Mouse (Mus musculus): ENCODE results near the gene Fetub.
"Not testable (repeated sequence)": the region's sequence is repeated elsewhere in the genome, so short reads cannot be mapped to it uniquely, and the experiment has no call there.

The Fetub gene

DNA sequence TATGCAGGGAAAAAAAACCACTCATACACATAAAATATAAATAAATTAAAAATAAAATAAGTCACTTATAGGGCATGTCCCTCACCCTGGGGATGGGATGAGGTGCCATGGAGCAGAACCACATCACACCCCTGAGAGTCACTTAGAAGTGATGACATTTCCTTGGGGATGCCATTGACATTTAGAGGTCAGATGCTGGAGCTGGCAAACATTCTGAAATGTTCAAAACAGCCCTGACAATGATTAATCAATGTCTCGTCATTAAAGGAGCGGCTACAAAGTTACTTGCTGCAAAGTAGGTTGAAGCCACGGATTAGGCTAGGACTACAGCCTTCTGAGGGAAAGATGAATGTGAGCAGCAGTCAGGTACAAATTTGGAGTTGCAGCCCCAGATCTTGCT is 16.8 kb upstream of the Fetub start:
- no peak for DNase-seq (ENCODE audit: low read depth in 2 of 2, low spot score in 2 of 2)

DNA sequence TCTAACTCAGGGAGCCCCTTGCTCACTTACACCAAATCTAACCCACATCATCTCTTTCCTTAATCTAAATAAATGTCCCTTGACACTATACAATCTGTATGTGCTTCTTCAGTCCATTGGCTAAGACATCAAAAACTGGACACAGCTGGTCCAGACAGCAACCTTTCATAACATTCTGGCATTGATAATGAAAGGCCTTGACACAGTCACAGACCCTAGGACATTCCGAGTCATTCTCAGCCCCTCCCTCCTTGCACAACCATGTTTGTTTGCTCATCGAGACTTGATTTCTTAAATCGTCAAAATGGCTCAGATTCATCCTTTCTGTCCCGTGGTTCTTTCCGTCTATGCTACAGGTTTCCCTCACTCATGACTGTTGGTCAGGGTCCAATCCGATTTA is 8.8 kb upstream of the Fetub start:
- DNase-seq (ENCODE audit: low read depth in 2 of 2, low spot score in 2 of 2): no peak

- DNase-seq (ENCODE audit: low read depth in 2 of 2, low spot score in 2 of 2): no peak
Observed at GRCm38 (mm10) chr16:22911986-22912385, 6.1 kb upstream of the Fetub start.

GRCm38 (mm10) chr16:22912886-22913285 is 5.2 kb upstream of the Fetub start:
- no peak for DNase-seq (ENCODE audit: low read depth in 2 of 2, low spot score in 2 of 2)

- no peak for DNase-seq (ENCODE audit: low read depth in 2 of 2, low spot score in 2 of 2)
Observed at GRCm38 (mm10) chr16:22914276-22914675, 3.9 kb upstream of the Fetub start.

DNA sequence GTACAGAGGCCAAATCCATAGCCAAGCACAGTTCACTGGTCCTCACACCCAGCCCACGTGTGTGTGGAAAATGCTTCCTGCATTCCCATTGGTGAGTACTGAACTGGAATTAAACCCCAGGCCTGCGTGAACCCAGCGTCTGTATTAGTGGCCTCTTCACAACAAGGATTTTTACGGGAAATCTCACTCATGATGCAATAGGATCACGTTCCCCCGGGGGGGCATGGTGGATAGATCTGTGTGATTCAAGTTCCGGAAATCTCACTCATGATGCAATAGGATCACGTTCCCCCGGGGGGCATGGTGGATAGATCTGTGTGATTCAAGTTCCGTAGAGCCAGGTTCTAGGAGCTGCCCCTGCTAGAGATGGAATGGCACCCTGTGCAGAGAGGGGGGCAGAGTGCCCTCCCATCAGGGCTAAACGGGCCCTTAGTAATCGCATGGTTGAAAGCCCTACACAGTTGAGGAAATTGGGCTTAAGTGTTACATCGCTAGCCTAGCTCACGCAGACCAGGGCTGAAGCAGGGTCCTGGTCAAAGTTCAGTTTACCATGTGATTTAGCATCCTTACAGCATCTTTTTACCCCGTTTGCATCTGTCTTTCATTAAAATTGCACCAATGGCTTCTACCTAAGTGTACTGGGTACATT is 654 bp downstream of the Fetub start:
- no peak for DNase-seq (ENCODE audit: low read depth in 2 of 2, low spot score in 2 of 2)

DNA sequence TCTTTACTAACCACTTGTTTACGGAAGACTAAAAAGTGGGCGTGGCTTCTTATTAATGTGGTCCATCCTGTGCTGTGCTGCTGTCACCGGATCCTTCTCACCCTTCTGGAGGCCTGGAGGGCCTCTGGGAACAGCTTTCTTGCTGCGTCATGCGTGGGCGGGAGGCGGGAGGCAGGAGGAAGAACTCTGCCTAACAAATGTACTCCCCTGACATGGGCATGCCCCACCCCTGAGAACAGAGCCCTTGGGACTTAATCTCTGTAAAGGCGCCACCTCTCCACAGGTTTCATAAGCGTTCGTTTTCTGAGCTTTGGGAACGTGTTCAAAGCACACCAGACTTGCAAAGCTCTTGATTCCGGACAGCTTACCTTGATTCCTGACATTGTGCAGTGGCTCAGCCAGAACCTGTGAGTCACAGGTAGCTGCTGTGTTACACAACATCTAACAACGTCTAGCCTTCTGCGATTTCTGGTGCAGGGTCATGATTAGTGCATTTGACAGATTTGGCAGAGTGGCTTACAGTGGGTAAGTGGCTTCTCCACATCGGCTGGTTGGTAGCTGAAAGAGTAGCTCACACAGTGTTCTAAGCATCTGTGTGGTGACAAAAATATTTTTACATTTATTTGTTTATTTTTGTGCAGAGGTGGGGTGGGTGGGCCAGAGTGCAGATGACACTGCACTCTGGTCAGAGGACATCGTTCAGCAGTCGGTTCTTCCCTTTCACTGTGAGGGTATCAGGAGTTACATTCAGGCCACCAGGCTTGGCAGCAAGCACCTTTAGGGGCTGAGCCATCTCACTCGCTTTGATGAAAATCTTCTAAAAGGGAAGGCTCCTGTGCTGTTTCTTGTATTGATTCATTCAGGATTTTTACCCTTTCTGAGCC is 2.1 kb downstream of the Fetub start:
- DNase-seq (ENCODE audit: low read depth in 2 of 2, low spot score in 2 of 2): no peak

- DNase-seq (ENCODE audit: low read depth in 2 of 2, low spot score in 2 of 2): no peak
Observed at GRCm38 (mm10) chr16:22921761-22922160, 3.6 kb downstream of the Fetub start.

- no peak for DNase-seq (ENCODE audit: low read depth in 2 of 2, low spot score in 2 of 2)
Observed at GRCm38 (mm10) chr16:22922433-22922832, 4.3 kb downstream of the Fetub start.

DNA sequence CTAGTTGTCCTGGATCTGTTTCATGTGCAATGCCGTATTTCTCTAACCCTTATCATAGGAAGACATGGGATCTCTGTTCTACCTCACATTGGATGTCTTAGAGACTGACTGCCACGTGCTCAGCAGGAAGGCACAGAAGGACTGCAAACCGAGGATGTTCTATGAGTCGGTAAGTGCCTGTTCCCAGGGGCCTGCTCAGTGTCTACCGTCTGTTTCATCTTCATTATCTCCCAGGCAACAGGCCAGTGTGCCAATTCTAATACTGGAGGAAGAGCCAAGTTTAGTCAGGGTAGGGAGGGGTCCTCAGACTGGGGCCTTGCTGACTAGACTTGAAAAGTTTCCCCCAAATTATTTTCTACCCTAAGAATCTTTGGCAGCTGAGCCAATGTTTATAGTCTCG is 11.4 kb downstream of the Fetub start:
- DNase-seq (ENCODE audit: low read depth in 2 of 2, low spot score in 2 of 2): no peak

DNA sequence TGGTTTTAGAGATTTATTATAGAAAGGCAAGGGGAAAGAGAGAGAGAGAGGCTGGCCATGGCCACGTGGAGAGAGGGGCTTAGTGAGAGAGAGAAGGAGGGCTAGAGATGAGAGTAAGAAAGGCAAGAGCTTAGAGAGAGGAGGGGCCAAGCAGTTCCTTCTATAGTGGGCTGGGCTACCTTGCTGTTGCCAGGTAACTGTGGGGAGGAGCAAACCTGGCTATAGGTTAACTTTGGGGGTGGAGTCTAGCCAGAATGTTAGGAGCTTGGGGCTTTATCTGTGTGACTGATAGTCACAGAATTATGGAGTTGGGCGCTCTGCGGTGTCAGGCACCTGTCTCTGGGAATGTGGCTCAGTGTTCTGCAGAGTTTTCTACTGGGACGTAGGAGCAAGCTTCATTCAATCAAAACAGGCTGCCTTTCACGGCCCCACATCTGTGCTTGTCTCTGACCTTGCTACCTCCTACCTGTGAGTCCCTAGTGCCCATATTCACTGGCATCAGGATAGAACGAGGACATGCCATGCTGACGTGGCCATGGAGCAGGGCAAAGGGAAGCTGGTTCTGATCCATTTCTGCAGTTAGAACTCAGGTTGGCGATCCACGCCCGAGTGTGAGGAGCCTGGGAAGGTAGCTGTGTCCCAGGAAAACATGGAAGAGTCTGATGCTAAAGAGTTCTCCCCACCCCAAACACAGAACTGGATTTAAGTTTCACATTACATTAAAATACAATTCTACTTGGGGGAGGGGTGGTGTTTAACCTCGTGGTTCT is 13.5 kb downstream of the Fetub start:
- DNase-seq (ENCODE audit: low read depth in 2 of 2, low spot score in 2 of 2): no peak

DNA sequence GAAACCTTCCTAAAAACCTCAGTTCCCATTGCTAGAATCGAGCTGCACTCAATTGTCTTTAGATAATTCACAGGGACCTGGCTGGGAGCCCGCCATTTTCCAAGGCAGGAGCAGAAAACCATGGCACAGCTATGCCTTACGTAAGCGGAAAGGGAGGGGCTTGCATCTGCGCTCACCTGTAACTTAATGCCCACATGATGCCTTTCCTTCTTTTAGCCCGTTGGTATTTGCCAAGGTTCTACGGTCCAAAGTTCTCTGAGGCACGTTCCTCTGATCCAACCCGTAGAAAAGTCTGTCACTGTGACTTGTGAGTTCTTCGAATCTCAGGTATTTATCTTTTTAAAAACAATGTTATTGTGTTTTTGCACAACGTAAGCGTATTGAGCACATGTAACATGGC is 19.5 kb downstream of the Fetub start:
- DNase-seq (ENCODE audit: low read depth in 2 of 2, low spot score in 2 of 2): no peak

- DNase-seq (ENCODE audit: low read depth in 2 of 2, low spot score in 2 of 2): no peak
Observed at GRCm38 (mm10) chr16:22938541-22938940, 20.4 kb downstream of the Fetub start.

GRCm38 (mm10) chr16:22939120-22939695 is 21.1 kb downstream of the Fetub start:
- DNase-seq (ENCODE audit: low read depth in 2 of 2, low spot score in 2 of 2): no peak

DNA sequence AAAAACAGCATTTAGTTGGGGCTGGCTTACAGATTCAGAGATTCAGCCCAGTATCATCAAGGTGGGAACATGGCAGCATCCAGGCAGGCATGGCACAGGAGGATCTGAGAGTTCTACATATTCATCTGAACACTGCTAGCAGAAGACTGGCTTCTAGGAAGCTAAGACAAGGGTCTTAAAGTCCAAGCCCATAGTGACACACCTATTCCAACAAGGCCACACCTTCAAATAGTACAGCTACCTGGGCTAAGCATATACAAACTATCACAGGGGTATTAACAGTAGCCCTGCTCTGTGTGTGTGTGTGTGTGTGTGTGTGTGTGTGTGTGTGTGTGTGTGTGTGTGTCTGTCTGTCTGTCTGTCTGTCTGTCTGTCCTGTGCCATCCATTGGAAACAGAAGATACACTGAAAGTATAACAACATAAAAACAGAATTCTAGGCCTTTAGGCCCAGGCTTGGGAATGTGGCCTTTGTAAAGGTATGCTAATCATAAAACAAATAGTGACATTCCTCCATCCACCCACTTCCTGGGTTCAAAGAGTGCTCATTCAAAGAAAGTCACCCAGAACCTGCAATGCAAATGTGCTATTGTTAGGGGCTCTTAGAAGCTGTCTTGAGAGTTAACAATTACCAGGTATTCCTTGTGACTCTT is 23.8 kb downstream of the Fetub start:
- not testable (repeated sequence) for DNase-seq (ENCODE audit: low read depth in 2 of 2, low spot score in 2 of 2)

GRCm38 (mm10) chr16:22947371-22947770 is 29.2 kb downstream of the Fetub start:
- no peak for DNase-seq (ENCODE audit: low read depth in 2 of 2, low spot score in 2 of 2)

DNA sequence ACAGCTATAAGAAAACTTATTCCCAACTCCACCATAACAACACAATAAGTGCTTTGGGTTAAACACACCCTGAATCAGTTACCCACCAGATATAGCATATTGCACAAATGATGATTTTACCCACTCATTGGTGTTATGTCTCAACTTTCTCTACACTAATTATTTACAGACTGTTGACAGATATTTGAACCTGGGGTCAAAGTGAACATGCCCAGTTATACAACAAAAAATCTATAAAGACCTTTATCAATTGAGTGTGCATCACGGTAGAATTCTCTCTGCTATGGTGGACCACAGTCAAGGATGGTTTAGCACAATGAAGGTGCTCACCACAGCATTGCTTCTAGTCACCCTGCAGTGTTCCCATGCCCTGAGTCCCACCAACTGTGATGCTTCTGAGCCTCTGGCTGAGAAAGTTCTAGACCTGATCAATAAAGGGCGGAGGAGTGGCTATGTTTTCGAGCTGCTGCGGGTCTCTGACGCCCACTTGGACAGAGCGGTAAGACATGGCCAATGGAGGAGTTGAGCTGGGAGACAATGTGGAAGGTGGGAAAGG is 32.8 kb downstream of the Fetub start, which contains the start of gene Hrg:
Gene Hrg, plus strand, starts transcription at position 233 of the 556 bp plus-strand sequence.
- no peak for DNase-seq (ENCODE audit: low read depth in 2 of 2, low spot score in 2 of 2)

DNA sequence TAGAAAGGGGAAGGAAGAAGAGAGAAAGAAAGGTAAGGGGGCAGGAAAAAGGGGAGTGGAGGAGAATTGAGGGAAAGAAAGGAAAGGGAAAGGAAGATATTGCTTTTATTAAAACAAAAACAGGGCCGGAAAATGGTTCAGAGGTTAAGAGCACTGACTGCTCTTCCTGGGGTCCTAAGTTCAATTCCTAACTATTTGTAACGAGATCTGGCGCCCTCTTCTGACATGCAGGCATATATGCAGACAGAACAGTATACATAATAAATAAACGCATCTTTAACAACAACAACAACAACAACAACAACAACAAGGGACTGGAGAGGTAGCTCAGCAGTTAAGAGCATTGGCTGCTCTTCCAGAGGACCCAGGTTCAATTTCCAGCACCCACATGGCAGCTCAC is 34.9 kb downstream of the Fetub start:
- DNase-seq (ENCODE audit: low read depth in 2 of 2, low spot score in 2 of 2): no peak

DNA sequence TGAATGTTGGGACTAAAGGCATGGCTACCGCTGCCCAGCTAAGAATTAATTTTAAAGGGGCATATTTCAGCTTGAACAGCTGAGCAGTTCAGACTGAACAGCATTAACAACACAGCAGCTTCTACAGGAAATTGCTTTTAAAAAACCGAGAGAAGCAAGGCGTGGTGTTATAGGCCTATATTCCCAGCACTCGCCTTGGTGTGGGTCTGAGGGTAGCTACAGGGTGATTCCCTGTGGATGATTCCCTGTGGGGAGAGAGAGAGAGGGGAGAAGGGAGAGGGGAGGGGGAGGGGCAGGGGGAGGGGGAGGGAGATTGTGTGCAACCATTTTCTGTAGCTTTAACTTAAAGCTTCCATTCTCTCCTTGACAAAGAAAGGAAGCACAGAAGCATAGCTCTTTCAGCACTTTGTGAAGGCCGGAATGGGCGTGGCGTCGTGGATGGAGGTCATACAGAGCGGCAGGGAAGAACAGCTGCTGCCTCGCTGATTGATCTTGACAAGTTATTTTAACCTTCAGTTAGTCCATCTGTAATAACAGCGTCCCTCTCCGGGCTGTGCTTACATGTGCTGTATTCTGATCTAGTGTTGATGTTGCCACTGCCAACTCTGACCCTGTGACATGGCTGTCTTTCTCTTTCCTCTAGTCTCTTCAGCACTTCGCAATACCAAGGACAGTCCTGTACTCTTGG is 37.4 kb downstream of the Fetub start:
- no peak for DNase-seq (ENCODE audit: low read depth in 2 of 2, low spot score in 2 of 2)

- no peak for DNase-seq (ENCODE audit: low read depth in 2 of 2, low spot score in 2 of 2)
Observed at GRCm38 (mm10) chr16:22956085-22956439, 37.9 kb downstream of the Fetub start.
